Mouse (Mus musculus) kidney, embryonic 14.5 days (tissue): Measurements from ENCODE around the gene Gm10778. TPM values are rescaled to one million over a fixed set of nuclear protein-coding genes. Genes with fewer than 3 reads are reported as not detected.
"Not testable (repeated sequence)": the region's sequence is repeated elsewhere in the genome, so short reads cannot be mapped to it uniquely, and the experiment has no call there.

Experiments used
- ATAC-seq: fragments of 200-750 bp; cut with Nextera tagmentation; 2 replicates; pipeline ENCODE4 v1.8.0; 2017; ENCODE audit warnings: moderate number of reproducible peaks, mild to moderate bottlenecking, moderate TSS enrichment, moderate library complexity; ENCODE audit not compliant: low FRiP score, low TSS enrichment
- H3K27ac ChIP-seq: fragments of 300-500 bp; sonication (generic); 2 replicates; pipeline ENCODE4 v1.5.1; 2014; ENCODE audit warnings: low read depth, mild to moderate bottlenecking, low read length, moderate library complexity, mixed read lengths
- H3K27me3 ChIP-seq: fragments of 300-500 bp; sonication (generic); 2 replicates; pipeline ENCODE4 v1.6.1; 2014; ENCODE audit warnings: mild to moderate bottlenecking, low read length; ENCODE audit not compliant: control insufficient read depth, insufficient read depth
- H3K36me3 ChIP-seq: fragments of 300-500 bp; sonication (generic); 2 replicates; pipeline ENCODE4 v1.6.1; 2014; ENCODE audit warnings: low read length, mixed read lengths; ENCODE audit not compliant: control insufficient read depth, insufficient read depth
- H3K4me1 ChIP-seq: fragments of 300-500 bp; sonication (generic); 2 replicates; pipeline ENCODE4 v1.6.1; 2014; ENCODE audit warnings: low read length, mixed read lengths; ENCODE audit not compliant: control insufficient read depth, insufficient read depth
- H3K4me2 ChIP-seq: fragments of 300-500 bp; sonication (generic); replicated peaks from 2 replicates; pipeline ENCODE4 v1.6.1; 2014; ENCODE audit warnings: low read depth, mild to moderate bottlenecking, low read length
- H3K4me3 ChIP-seq: fragments of 300-500 bp; sonication (generic); 2 replicates; pipeline ENCODE4 v1.5.1; 2014; ENCODE audit warnings: mild to moderate bottlenecking, low read length
- H3K9ac ChIP-seq: fragments of 300-500 bp; sonication (generic); 2 replicates; pipeline ENCODE4 v1.6.1; 2014; ENCODE audit warnings: low read depth, mild to moderate bottlenecking, low read length, moderate library complexity
- H3K9me3 ChIP-seq: fragments of 300-500 bp; sonication (generic); 2 replicates; pipeline ENCODE4 v1.6.1; 2016; ENCODE audit warnings: low read length; ENCODE audit not compliant: control insufficient read depth
- WGBS: fragments of 180-500 bp; shearing (Covaris S2); extraction: QIAGEN DNeasy Blood & Tissue Kit; methylation state at CpG from one replicate; pipeline ENCODE4 v1.1.7; 2014; 5-methylcytosine and 5-hydroxymethylcytosine counted together
- polyA plus RNA-seq: library from polyadenylated mRNA; unstranded; fragments of >200 nt; fragmentation: Nextera tagmentation; extraction: Ambion mirVana; gene quantifications from 2 replicates; pipeline ENCODE4 v1.2.1, GENCODE M21; 2014

Gm10778 gene
- polyA plus RNA-seq, 1 experiment from 2014 or later = 6.4 TPM

DNA sequence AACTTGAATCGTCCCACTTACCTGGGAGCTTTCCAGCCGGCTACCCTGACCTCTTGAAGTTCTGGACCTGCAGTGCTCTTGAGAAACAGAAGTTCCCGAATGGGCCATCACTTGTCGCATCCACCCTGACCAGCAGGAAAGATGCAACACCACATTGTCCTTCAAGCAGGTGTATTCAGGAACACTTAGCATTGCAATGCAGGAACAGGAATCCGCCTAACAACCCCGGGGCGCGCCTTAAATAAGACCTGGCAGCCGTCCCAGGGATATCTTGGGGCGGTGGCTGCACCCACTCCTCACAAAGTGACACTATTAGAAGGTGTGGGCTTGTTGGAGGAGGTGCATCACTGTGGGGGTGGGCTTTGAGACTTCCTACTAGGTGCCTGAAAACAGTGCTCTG is 6.3 kb downstream of the Gm10778 start:
- Histone ChIP-seq H3K36me3 (no peaks in the 10 kb centered on the region; the same call in 1 of the 2 replicates), H3K27me3 (no peaks in the 10 kb centered on the region), H3K27ac (no peak overlapping the region), H3K4me3 (no peak overlapping the region), H3K4me2 (no peak overlapping the region), H3K9me3 (peaks cover 46% of the 10 kb centered on the region), H3K4me1 (0 out of 2 replicates have a peak, but pooled peaks cover under 1% of the 10 kb centered on the region), H3K9ac (no peak overlapping the region)
- ATAC-seq = no peak
- WGBS = 94% methylated on average over 10 of the region's 10 CpGs

DNA sequence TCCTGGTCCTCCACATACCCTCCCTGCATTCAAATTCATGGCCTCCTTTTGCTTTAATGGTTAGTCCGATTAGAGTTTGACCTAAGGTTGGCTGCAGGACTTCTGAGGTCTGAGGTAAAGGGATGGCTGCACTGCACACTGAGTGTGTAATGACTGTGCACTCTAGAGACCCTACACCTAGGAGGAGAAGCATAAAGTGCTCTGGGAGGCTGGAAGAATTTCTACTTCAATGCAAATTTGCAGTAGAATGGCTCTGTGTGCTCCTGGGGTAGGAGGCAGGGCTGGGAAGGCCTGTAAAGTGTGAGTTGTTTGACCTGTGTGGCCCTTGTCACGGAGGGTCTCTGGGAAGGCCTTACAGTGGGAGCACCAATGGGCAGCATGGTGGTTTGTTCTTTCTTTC is 7.3 kb downstream of the Gm10778 start:
- no peaks in the 10 kb centered on the region; the same call in 1 of the 2 replicates for H3K36me3 ChIP-seq
- no peak overlapping the region for H3K27ac ChIP-seq
- H3K4me3 ChIP-seq = no peak overlapping the region
- H3K4me2 ChIP-seq = no peak overlapping the region
- 100% methylated on average over 2 of the region's 2 CpGs for WGBS
- no peak overlapping the region for H3K9ac ChIP-seq
- H3K27me3 ChIP-seq = no peaks in the 10 kb centered on the region
- ATAC-seq = no peak
- H3K4me1 ChIP-seq = no peaks in the 10 kb centered on the region
- peaks cover 43% of the 10 kb centered on the region; the same call in 1 of the 2 replicates for H3K9me3 ChIP-seq

GRCm38 (mm10) chr10:81687114-81687513 is 38.3 kb downstream of the Gm10778 start:
- WGBS = no CpG with 5 or more reads among the region's 18 CpGs

DNA sequence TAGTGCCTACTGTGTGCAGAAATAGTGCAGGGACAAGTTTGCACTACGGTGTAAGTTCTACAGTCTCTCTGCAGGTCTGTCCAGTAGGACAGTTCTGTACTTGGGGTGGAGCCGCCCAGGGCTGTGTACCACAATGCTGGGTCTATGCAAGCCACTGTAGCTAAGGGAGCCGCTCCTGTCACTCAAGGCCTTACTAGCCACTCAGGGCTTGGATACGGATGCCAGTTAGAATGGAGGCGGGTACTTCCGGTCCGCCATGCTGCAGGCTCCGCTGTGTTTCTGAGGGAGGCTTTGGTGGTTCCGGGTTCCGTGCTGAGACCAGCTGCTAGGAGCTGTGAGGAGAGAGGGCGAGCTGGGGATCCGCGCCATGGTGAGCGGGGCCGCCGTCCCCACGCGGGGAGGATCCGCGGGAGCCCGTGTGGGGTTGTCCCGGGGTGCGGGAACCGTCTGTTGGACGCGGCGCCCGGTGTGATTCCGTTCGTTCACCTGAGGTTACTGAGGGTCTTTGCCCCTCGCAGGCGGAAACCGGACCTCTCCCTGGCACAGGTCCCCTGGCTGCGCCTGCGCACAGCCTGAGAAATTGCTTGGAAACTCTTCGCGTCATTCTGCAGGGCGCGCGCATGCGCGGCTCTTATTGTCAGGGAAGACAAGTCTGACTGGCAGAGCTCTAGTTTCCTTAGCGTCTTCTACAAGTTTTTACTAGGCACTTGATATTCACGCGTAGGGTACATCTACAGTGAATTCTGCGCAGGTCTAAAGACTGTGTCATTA is 55.9 kb downstream of the Gm10778 start, which contains the start of gene Zfp433:
TSS of gene Zfp433 (plus strand) at position 295 of the 771 bp plus-strand sequence.
- WGBS = no CpG with 5 or more reads among the region's 46 CpGs
- ATAC-seq = peak; percentile 100
- H3K9ac ChIP-seq, H3K4me3 ChIP-seq, H3K36me3 ChIP-seq, H3K9me3 ChIP-seq, H3K4me2 ChIP-seq, H3K4me1 ChIP-seq, H3K27ac ChIP-seq, H3K27me3 ChIP-seq: not testable (repeated sequence)

More at GRCm38 (mm10) chr10:81687114-81687513, 38.3 kb downstream of the Gm10778 start:
- not testable (repeated sequence) for H3K4me1 ChIP-seq, H3K4me2 ChIP-seq, H3K9ac ChIP-seq, H3K9me3 ChIP-seq, H3K36me3 ChIP-seq, H3K4me3 ChIP-seq, H3K27me3 ChIP-seq, H3K27ac ChIP-seq
- 0 out of 2 replicates have a peak, but pooled peaks have one; percentile 60 for ATAC-seq

Other genes starting within 250 kb of the Gm10778 start
- gene Nfic, start 193.4 kb upstream of the Gm10778 start, polyA plus RNA-seq = 47.3 and 59.0 TPM in 2 replicates
- gene Celf5, start 166.3 kb upstream of the Gm10778 start, polyA plus RNA-seq = 0.28 and 0.36 TPM in 2 replicates
- 59.1 and 76.6 TPM in 2 replicates for gene Ncln, start 152.7 kb upstream of the Gm10778 start, polyA plus RNA-seq
- gene S1pr4, start 148.9 kb upstream of the Gm10778 start, polyA plus RNA-seq = 0.41 and 0.54 TPM in 2 replicates
- 0.23 and 0.60 TPM in 2 replicates for gene Gna15, start 124.8 kb upstream of the Gm10778 start, polyA plus RNA-seq
- 77.7 and 89.2 TPM in 2 replicates for gene Gna11, start 103.9 kb upstream of the Gm10778 start, polyA plus RNA-seq
- 408 and 609 TPM in 2 replicates for gene Aes, start 89.6 kb upstream of the Gm10778 start, polyA plus RNA-seq
- gene Tle2, start 74.5 kb upstream of the Gm10778 start, polyA plus RNA-seq = 29.3 and 30.4 TPM in 2 replicates
- 12.6 and 15.5 TPM in 2 replicates for gene Tle6, start 48.0 kb upstream of the Gm10778 start, polyA plus RNA-seq
- 0.84 and 0.86 TPM in 2 replicates for gene BC025920, start 42.8 kb upstream of the Gm10778 start, polyA plus RNA-seq
- gene Sirt6, start 21.3 kb upstream of the Gm10778 start, polyA plus RNA-seq = 39.9 and 40.7 TPM in 2 replicates
- 11.3 and 18.5 TPM in 2 replicates for gene Ankrd24, start 20.5 kb upstream of the Gm10778 start, polyA plus RNA-seq
- gene Zfp433, start 55.8 kb downstream of the Gm10778 start, polyA plus RNA-seq = 18.9 and 19.8 TPM in 2 replicates
- gene Gm3055, start 122.1 kb downstream of the Gm10778 start, polyA plus RNA-seq = 13.6 TPM in 2 replicates
- gene Gm4767, start 163.1 kb downstream of the Gm10778 start, polyA plus RNA-seq = 3.3 and 4.7 TPM in 2 replicates
- 12.2 and 13.0 TPM in 2 replicates for gene Gm32687, start 214.9 kb downstream of the Gm10778 start, polyA plus RNA-seq